Mouse (Mus musculus): Measurements from ENCODE around the gene Ptch2. TPM values are rescaled to one million over a fixed set of nuclear protein-coding genes. Genes with fewer than 3 reads are reported as not detected.
A peak's percentile ranks its signal among the peaks of the same experiment; 100 is the strongest.

The Ptch2 gene
- polyA plus RNA-seq, 1 experiment, result 0.02 TPM

DNA sequence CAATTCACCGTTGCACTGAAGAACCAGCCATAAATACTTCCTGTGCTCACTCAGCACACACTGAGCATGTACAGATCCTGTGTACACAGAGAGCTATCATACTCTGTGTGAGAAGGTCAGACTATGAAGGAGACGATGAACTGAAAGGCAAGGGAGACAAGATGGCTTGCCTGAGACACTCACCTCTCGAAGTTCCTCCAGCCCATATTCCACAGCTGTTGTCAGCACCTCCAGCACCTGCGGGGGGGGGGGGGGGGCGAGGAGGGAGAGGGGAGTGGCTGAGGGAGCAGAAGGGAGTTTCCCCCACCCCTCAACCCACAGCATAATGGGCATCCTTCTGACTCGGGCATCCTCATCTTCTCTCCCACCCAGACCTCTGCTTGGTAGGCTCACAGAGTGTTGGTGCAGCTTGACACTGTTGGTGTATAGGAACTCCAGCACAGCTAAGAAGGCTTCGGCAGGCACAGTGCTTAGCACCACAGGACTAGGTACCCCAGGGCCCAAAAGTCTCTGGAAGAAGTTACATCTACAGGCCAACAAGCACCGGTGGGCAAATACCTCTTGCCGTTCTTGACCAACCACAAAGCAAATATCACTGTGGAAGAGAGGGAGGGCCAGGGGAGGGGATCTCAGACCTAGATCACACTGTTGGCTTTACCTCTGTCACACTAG lies 27.8 kb downstream of the Ptch2 start:
- no peak overlapping the region for H3K4me3 ChIP-seq (replicated peaks)
- no peaks in the 10 kb centered on the region for H3K9me3 ChIP-seq (ENCODE audit: control insufficient read depth, low read length)
- peaks cover 3% of the 10 kb centered on the region for H3K36me3 ChIP-seq (ENCODE audit: control insufficient read depth)
- TF ChIP-seq GATA1 (IDR thresholded peaks at IDR 0.05; ENCODE audit: low read length) (no peak), TAL1 (IDR thresholded peaks at IDR 0.05; ENCODE audit: low read length) (no peak)
- peaks cover 55% of the 10 kb centered on the region for H3K4me1 ChIP-seq (ENCODE audit: control insufficient read depth)
- no peaks in the 10 kb centered on the region for H3K27me3 ChIP-seq (ENCODE audit: control insufficient read depth)

DNA sequence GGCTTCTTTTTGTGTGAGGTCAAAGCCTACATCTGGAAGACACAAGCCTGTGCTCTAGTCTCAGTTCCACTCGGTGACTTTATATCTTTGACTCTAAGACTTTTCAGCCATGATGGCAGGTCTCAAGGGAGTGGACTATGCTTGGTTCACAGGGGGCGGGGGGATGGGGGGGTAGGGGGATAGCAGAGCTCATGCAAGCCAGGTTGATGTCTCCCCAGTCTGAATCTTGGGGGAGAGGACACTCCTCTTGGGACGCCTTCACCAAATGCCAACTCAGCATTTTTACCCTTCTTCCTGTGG lies 28.3 kb downstream of the Ptch2 start:
- no peak overlapping the region for H3K4me3 ChIP-seq (replicated peaks)
- peaks cover 7% of the 10 kb centered on the region for H3K36me3 ChIP-seq (ENCODE audit: control insufficient read depth)
- H3K9me3 ChIP-seq (ENCODE audit: control insufficient read depth, low read length), result no peaks in the 10 kb centered on the region
- TF ChIP-seq GATA1 (IDR thresholded peaks at IDR 0.05; ENCODE audit: low read length), result no peak
- no peak for TF ChIP-seq TAL1 (IDR thresholded peaks at IDR 0.05; ENCODE audit: low read length)
- no peaks in the 10 kb centered on the region for H3K27me3 ChIP-seq (ENCODE audit: control insufficient read depth)
- H3K4me1 ChIP-seq (ENCODE audit: control insufficient read depth), result peaks cover 54% of the 10 kb centered on the region

DNA sequence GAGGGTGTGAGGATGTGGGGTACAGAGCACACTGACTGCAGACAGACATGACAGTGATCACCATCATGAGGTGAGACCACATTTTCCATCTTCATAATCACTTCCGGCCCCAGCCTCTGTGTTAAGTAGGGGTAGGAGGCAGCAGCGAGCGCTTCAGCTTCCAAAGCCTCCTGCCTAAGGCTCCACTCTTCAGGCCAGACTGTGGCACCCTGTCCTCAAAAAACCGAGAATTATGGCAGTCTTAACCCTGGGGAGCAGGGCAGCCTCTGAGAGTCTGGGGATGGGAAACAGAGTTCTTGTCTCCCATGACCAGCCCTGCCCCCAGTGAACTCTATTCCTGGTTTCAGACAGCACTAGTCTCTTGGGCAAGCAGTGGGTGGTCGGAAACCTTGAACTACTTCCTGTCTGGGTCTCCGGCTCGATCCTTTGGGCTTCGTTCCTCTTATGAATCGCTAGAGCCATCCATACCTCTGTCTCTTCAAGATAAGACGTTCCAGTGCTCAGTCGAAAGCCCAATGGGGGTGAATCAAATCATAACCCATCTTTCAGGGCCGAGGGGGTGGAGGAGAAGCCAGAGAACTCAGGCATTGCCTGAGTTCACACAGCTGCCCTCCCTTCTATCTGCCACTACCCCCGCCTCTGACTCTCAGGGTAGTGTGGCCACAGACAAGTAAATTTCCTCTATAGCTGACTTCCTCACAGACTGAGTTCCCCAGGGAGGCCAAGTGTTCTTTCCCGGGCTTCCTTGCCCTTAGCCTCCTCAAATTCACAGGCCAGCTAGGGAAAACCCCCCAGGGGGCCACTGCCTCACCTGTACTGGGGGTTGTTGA lies 28.9 kb downstream of the Ptch2 start:
- Histone ChIP-seq H3K36me3 (ENCODE audit: control insufficient read depth) (peaks cover 7% of the 10 kb centered on the region; the same call in 1 of the 2 replicates), H3K4me1 (ENCODE audit: control insufficient read depth) (peaks cover 52% of the 10 kb centered on the region), H3K9me3 (ENCODE audit: control insufficient read depth, low read length) (no peaks in the 10 kb centered on the region), H3K4me3 (replicated peaks) (peak overlapping the region; percentile 14), H3K27me3 (ENCODE audit: control insufficient read depth) (no peaks in the 10 kb centered on the region)
- no peak for TF ChIP-seq GATA1 (IDR thresholded peaks at IDR 0.05; ENCODE audit: low read length)
- no peak for TF ChIP-seq TAL1 (IDR thresholded peaks at IDR 0.05; ENCODE audit: low read length)

DNA sequence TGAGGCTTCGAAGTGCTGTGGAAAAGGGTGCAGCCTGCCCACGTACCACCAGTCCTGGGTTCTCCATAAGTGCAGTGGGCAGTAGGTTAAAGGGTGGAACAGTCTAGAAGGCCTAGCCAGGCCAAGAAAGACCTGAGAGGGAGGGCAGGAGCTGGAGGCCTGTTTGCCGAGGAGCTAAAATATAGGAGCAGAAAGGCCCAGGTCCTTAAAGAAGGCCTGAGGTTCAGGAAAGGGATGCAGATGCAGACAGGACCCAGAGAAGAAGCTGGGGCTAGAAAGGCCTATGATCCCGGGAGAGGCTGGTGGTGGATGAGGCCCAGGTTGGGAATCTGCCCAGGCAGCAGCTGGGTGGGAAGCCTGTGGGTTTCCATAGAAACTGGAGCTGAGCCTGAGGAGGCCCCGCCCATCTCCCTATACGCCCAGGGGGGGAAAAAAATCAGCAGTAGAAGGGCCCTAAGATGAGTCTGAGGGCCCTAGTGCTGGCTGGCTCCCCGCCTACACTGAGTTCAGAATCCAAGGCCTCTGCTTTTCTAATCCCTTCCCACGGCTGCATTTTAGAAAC lies 29.6 kb downstream of the Ptch2 start, which contains the start of gene Btbd19:
Gene Btbd19, minus strand, starts transcription at position 378 of the 562 bp plus-strand sequence.
- Histone ChIP-seq H3K4me1 (ENCODE audit: control insufficient read depth) (peaks cover 45% of the 10 kb centered on the region), H3K36me3 (ENCODE audit: control insufficient read depth) (peaks cover 12% of the 10 kb centered on the region), H3K27me3 (ENCODE audit: control insufficient read depth) (no peaks in the 10 kb centered on the region), H3K4me3 (replicated peaks) (peak within 1 kb of the TSS; percentile 14), H3K9me3 (ENCODE audit: control insufficient read depth, low read length) (no peaks in the 10 kb centered on the region)
- no peak for TF ChIP-seq TAL1 (IDR thresholded peaks at IDR 0.05; ENCODE audit: low read length)
- TF ChIP-seq GATA1 (IDR thresholded peaks at IDR 0.05; ENCODE audit: low read length), result no peak

DNA sequence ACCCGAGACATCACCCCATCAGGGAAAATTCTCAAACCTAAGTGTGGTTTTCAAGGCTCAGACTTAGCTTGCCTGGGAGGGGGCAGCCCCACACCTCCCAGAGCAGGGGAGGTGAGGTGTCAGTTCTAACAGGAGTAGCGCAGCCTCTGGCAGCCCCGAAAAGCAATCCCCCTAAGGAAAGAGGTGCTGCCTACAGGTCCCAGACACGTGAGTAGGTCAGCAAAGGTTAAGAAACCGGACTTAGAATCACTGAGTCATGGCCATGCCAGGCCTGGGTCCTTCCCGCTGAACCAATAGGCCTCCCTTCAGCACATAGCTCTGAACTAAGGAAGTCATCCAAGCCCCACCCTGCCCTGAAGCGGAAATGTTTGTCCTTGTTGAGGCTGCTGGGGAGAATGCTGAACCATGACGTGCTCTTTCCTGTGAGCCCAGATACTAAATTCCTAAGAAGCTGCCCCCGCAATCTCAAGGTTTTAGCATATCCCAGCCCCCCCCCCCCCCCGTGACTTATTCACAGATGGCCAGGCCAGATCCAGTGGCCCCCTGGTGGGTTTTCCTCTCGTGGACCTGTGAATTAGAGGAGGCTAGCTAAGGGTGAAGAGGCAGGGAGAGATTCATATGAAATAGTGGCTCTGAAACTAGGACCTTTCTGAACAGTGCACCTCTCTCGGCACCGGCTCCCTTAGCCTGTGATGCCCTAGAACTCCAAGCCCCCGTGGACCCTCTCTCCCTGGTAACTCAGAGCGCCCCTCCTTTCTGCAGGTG lies 30.2 kb downstream of the Ptch2 start:
- Histone ChIP-seq H3K4me1 (ENCODE audit: control insufficient read depth) (peaks cover 39% of the 10 kb centered on the region), H3K4me3 (replicated peaks) (no peak overlapping the region), H3K27me3 (ENCODE audit: control insufficient read depth) (peaks cover 3% of the 10 kb centered on the region; the same call in 1 of the 2 replicates), H3K36me3 (ENCODE audit: control insufficient read depth) (peaks cover 17% of the 10 kb centered on the region), H3K9me3 (ENCODE audit: control insufficient read depth, low read length) (no peaks in the 10 kb centered on the region)
- TF ChIP-seq GATA1 (IDR thresholded peaks at IDR 0.05; ENCODE audit: low read length) (no peak), TAL1 (IDR thresholded peaks at IDR 0.05; ENCODE audit: low read length) (no peak)

DNA sequence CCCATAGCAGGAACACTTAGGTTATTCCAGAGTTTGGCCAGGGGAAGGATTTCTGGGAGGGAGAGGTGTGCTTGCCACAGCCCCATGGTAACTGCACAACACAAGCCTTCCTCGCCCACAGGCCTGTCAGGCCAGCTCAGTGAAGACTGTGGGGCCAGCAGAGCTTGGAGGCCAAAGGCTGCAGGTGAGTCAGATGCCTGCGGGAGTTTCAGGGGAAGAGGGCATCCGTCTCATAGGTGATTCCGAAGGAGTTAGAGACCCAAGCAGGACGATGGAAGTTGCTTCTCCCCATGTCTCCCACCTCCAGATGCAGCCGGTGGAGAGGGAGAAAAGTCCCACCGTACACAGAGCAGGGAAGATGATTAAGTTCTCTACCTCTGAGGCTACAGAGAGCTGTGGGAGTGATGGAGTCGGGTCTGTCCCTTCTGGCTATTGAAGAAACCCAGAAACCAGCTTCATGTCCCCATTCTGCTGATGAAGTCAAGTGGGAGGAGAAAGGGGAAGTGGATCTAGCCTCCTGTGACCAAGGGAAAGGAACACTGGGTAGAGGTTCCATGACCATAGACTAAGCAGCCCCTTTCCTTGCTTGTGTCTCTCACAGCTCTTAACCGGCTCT lies 30.9 kb downstream of the Ptch2 start, which contains the start of gene Tctex1d4:
Gene Tctex1d4, plus strand, starts transcription at position 120 of the 616 bp plus-strand sequence.
- Histone ChIP-seq H3K36me3 (ENCODE audit: control insufficient read depth) (peaks cover 20% of the 10 kb centered on the region), H3K4me1 (ENCODE audit: control insufficient read depth) (peaks cover 34% of the 10 kb centered on the region), H3K9me3 (ENCODE audit: control insufficient read depth, low read length) (no peaks in the 10 kb centered on the region), H3K4me3 (replicated peaks) (no peak within 1 kb of the TSS), H3K27me3 (ENCODE audit: control insufficient read depth) (peaks cover 7% of the 10 kb centered on the region)
- TF ChIP-seq TAL1 (IDR thresholded peaks at IDR 0.05; ENCODE audit: low read length) (no peak), GATA1 (IDR thresholded peaks at IDR 0.05; ENCODE audit: low read length) (no peak)

DNA sequence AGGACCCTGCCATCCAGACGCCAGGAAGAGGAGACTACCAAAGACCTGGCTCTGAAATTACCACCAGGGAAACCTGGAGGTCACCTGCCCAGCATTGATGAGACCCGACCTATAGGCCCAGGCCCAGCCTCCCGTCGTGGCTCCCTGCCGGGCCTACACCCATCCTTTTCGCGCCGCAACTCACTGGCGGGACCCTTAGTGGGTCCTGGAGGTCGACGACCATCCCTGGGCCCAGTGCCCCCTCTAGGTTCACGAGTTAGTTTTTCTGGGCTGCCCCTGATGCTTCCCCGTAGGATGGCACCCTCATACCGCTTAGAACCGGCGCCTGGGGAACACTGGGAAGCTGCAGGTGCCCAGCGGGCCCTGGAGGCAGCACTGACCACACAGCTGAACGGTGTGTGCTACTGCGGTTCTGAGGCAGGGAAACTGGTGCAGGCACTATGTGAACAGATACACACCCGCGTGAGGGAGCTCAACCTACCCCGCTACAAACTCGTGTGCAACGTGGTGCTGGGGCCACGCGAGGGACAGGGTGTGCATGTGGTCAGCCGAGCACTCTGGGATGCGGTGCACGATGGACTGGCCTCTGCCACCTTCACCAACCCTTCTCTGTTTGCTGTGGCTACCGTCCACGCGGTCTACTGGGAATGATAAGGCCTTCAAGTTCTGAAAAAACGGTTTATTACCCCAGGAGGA lies 32.3 kb downstream of the Ptch2 start:
- Histone ChIP-seq H3K9me3 (ENCODE audit: control insufficient read depth, low read length) (peaks cover under 1% of the 10 kb centered on the region; the same call in 1 of the 2 replicates), H3K4me1 (ENCODE audit: control insufficient read depth) (peaks cover 42% of the 10 kb centered on the region), H3K4me3 (replicated peaks) (no peak overlapping the region), H3K36me3 (ENCODE audit: control insufficient read depth) (peaks cover 21% of the 10 kb centered on the region), H3K27me3 (ENCODE audit: control insufficient read depth) (peaks cover 21% of the 10 kb centered on the region)
- TF ChIP-seq GATA1 (IDR thresholded peaks at IDR 0.05; ENCODE audit: low read length) (no peak), TAL1 (IDR thresholded peaks at IDR 0.05; ENCODE audit: low read length) (no peak)

DNA sequence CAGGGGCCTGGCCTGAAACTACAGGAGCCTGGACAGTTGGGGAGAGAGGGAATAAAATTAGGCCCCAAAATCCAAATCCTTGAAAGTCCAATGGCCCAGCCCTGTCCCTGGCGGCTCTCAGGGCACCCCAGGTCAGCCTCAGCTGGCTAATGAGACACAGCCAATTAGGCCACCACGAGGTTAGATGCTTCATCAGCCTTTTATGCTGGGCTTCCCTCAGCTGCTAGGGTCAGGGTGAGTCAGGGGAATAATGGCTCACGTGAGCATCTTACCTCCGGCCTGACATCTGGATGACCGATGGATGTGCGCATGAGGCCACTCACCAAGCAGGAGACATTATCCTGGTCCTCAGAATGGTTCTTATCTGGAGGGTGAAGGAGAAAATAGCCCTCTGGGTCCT lies 34.9 kb downstream of the Ptch2 start:
- TF ChIP-seq TAL1 (IDR thresholded peaks at IDR 0.05; ENCODE audit: low read length), result no peak
- TF ChIP-seq GATA1 (IDR thresholded peaks at IDR 0.05; ENCODE audit: low read length), result no peak
- Histone ChIP-seq H3K27me3 (ENCODE audit: control insufficient read depth) (peaks cover 30% of the 10 kb centered on the region), H3K4me1 (ENCODE audit: control insufficient read depth) (peaks cover 44% of the 10 kb centered on the region), H3K9me3 (ENCODE audit: control insufficient read depth, low read length) (peaks cover 4% of the 10 kb centered on the region; the same call in 1 of the 2 replicates), H3K36me3 (ENCODE audit: control insufficient read depth) (peaks cover 21% of the 10 kb centered on the region), H3K4me3 (replicated peaks) (no peak overlapping the region)

All from erythroblast, embryonic 14.5 days (primary cell).